Mouse (Mus musculus) midbrain, postnatal 0 days (tissue): ENCODE measurements around the gene Ccdc106. TPM values are rescaled to one million over a fixed set of nuclear protein-coding genes. Genes with fewer than 3 reads are reported as not detected.

Experiments
- ATAC-seq: fragments of 200-750 bp; cut with Nextera tagmentation; 2 replicates; pipeline ENCODE4 v1.8.0; 2017; ENCODE audit warnings: moderate number of reproducible peaks, mild to moderate bottlenecking, moderate TSS enrichment, moderate library complexity; ENCODE audit not compliant: low FRiP score
- DNase-seq: peaks from one replicate; pipeline ENCODE4 v3.0.0-alpha.2; 2015; ENCODE audit warnings: low spot score
- H3K27ac ChIP-seq: fragments of 300-500 bp; sonication (generic); 2 replicates; pipeline ENCODE4 v1.5.1; 2014; ENCODE audit warnings: low read depth, mild to moderate bottlenecking, low read length, mixed read lengths
- H3K27me3 ChIP-seq: fragments of 300-500 bp; sonication (generic); 2 replicates; pipeline ENCODE4 v1.6.1; 2014; ENCODE audit warnings: low read length, control low read depth, mixed read lengths; ENCODE audit not compliant: insufficient read depth
- H3K36me3 ChIP-seq: fragments of 300-500 bp; sonication (generic); 2 replicates; pipeline ENCODE4 v1.6.1; 2014; ENCODE audit warnings: low read length, control low read depth, mixed read lengths; ENCODE audit not compliant: insufficient read depth
- H3K4me1 ChIP-seq: fragments of 300-500 bp; sonication (generic); 2 replicates; pipeline ENCODE4 v1.6.1; 2014; ENCODE audit warnings: mild to moderate bottlenecking, control low read depth, antibody characterized with exemption, low read length, mixed read lengths; ENCODE audit not compliant: insufficient read depth
- H3K4me2 ChIP-seq: fragments of 300-500 bp; sonication (generic); 2 replicates; pipeline ENCODE4 v1.6.1; 2014; ENCODE audit warnings: low read depth, mild to moderate bottlenecking, low read length, mixed read lengths; ENCODE audit not compliant: poor library complexity, severe bottlenecking
- H3K4me3 ChIP-seq: fragments of 300-500 bp; sonication (generic); 2 replicates; pipeline ENCODE4 v1.5.1; 2014; ENCODE audit warnings: low read depth, mild to moderate bottlenecking, low read length, moderate library complexity
- H3K9ac ChIP-seq: fragments of 300-500 bp; sonication (generic); replicated peaks from 2 replicates; pipeline ENCODE4 v1.6.1; 2014; ENCODE audit warnings: mild to moderate bottlenecking, low read length, moderate library complexity, mixed read lengths; ENCODE audit not compliant: poor library complexity, severe bottlenecking
- H3K9me3 ChIP-seq: fragments of 300-500 bp; sonication (generic); 2 replicates; pipeline ENCODE4 v1.6.1; 2016; ENCODE audit warnings: low read length, control low read depth
- CTCF ChIP-seq: IDR thresholded peaks from 2 replicates; pipeline ENCODE4 v1.5.1; 2016; ENCODE audit warnings: antibody characterized with exemption, mild to moderate bottlenecking
- WGBS: fragments of 180-500 bp; shearing (Covaris S2); extraction: QIAGEN DNeasy Blood & Tissue Kit; methylation state at CpG from one replicate; pipeline ENCODE4 v1.1.7; 2014; 5-methylcytosine and 5-hydroxymethylcytosine counted together
- polyA plus RNA-seq: library from polyadenylated mRNA; unstranded; fragments of >200 nt; fragmentation: Nextera tagmentation; extraction: Ambion mirVana; gene quantifications from 2 replicates; pipeline ENCODE4 v1.2.1, GENCODE M21; 2015
- total RNA-seq: library from RNA; depleted of rRNA; stranded (reverse); fragments of >200 nt; gene quantifications from 2 replicates; pipeline ENCODE4 v1.2.3, GENCODE M21; 2014

Ccdc106 gene
- total and polyA plus RNA-seq, 2 experiments from 2014 or later, result 68.8 to 75.4 TPM

GRCm38 (mm10) chr7:5080010-5080751, 59.8 kb downstream of the Ccdc106 start, which contains the start of gene Epn1:
TSS of gene Epn1 (plus strand) at chr7:5080235.
- peak; percentile 98 for ATAC-seq
- Histone ChIP-seq H3K4me3 (peak within 1 kb of the TSS; percentile 99), H3K9ac (peak within 1 kb of the TSS; percentile 97), H3K27me3 (no peaks in the 10 kb centered on the region), H3K27ac (peak within 1 kb of the TSS; percentile 91), H3K4me2 (peak within 1 kb of the TSS; percentile 91), H3K9me3 (no peaks in the 10 kb centered on the region), H3K4me1 (0 out of 2 replicates have a peak, but pooled peaks cover 7% of the 10 kb centered on the region), H3K36me3 (peaks cover 36% of the 10 kb centered on the region)
- WGBS, result under 1% methylated on average over 77 of the region's 81 CpGs
- peak; percentile 98 for DNase-seq
- TF ChIP-seq CTCF, result no peak

GRCm38 (mm10) chr7:5080815-5081214, 60.5 kb downstream of the Ccdc106 start:
- Histone ChIP-seq H3K9ac (peak overlapping the region; percentile 97), H3K36me3 (peaks cover 38% of the 10 kb centered on the region), H3K27me3 (no peaks in the 10 kb centered on the region), H3K4me2 (peak overlapping the region; percentile 91), H3K4me3 (peak overlapping the region; percentile 99), H3K9me3 (no peaks in the 10 kb centered on the region), H3K4me1 (0 out of 2 replicates have a peak, but pooled peaks cover 7% of the 10 kb centered on the region), H3K27ac (peak overlapping the region; percentile 91)
- ATAC-seq, result no peak
- WGBS, result 14% methylated on average over 6 of the region's 6 CpGs
- DNase-seq, result no peak
- no peak for TF ChIP-seq CTCF

GRCm38 (mm10) chr7:5081241-5081640, 60.9 kb downstream of the Ccdc106 start:
- H3K36me3 ChIP-seq, result peaks cover 36% of the 10 kb centered on the region
- ATAC-seq, result no peak
- peak overlapping the region; percentile 91 for H3K4me2 ChIP-seq
- DNase-seq, result no peak
- peak overlapping the region; percentile 99 for H3K4me3 ChIP-seq
- 67% methylated on average over 6 of the region's 6 CpGs for WGBS
- no peaks in the 10 kb centered on the region for H3K9me3 ChIP-seq
- 0 out of 2 replicates have a peak, but pooled peaks cover 7% of the 10 kb centered on the region for H3K4me1 ChIP-seq
- H3K27me3 ChIP-seq, result no peaks in the 10 kb centered on the region
- no peak for TF ChIP-seq CTCF
- H3K27ac ChIP-seq, result no peak overlapping the region
- peak overlapping the region; percentile 97 for H3K9ac ChIP-seq

GRCm38 (mm10) chr7:5081939-5082338, 61.6 kb downstream of the Ccdc106 start:
- Histone ChIP-seq H3K27ac (no peak overlapping the region), H3K9me3 (no peaks in the 10 kb centered on the region), H3K4me3 (no peak overlapping the region), H3K9ac (no peak overlapping the region), H3K4me1 (0 out of 2 replicates have a peak, but pooled peaks cover 7% of the 10 kb centered on the region), H3K36me3 (peaks cover 33% of the 10 kb centered on the region), H3K4me2 (peak overlapping the region; percentile 91), H3K27me3 (no peaks in the 10 kb centered on the region)
- WGBS, result 96% methylated on average over 2 of the region's 2 CpGs
- no peak for TF ChIP-seq CTCF
- no peak for ATAC-seq
- no peak for DNase-seq

- WGBS, result 94% methylated on average over 18 of the region's 18 CpGs
- Histone ChIP-seq H3K4me1 (0 out of 2 replicates have a peak, but pooled peaks cover 7% of the 10 kb centered on the region), H3K9ac (no peak overlapping the region), H3K36me3 (peaks cover 22% of the 10 kb centered on the region), H3K27me3 (no peaks in the 10 kb centered on the region), H3K27ac (no peak overlapping the region), H3K4me3 (no peak overlapping the region), H3K9me3 (no peaks in the 10 kb centered on the region), H3K4me2 (no peak overlapping the region)
- TF ChIP-seq CTCF, result no peak
- no peak for ATAC-seq
- DNase-seq, result no peak
Measured at GRCm38 (mm10) chr7:5083325-5084105, 63.2 kb downstream of the Ccdc106 start.

GRCm38 (mm10) chr7:5085512-5085911, 65.2 kb downstream of the Ccdc106 start:
- 91% methylated on average over 1 of the region's 1 CpGs for WGBS
- H3K27ac ChIP-seq, result no peak overlapping the region

More at GRCm38 (mm10) chr7:5085512-5085911, 65.2 kb downstream of the Ccdc106 start:
- Histone ChIP-seq H3K9ac (no peak overlapping the region), H3K4me2 (no peak overlapping the region), H3K36me3 (peaks cover 17% of the 10 kb centered on the region), H3K4me3 (no peak overlapping the region), H3K9me3 (no peaks in the 10 kb centered on the region), H3K4me1 (0 out of 2 replicates have a peak, but pooled peaks cover 7% of the 10 kb centered on the region), H3K27me3 (no peaks in the 10 kb centered on the region)
- DNase-seq (no peak), ATAC-seq (no peak)
- no peak for TF ChIP-seq CTCF
